Mouse (Mus musculus): ENCODE data around the gene Serpinb9b.

The Serpinb9b gene

DNA sequence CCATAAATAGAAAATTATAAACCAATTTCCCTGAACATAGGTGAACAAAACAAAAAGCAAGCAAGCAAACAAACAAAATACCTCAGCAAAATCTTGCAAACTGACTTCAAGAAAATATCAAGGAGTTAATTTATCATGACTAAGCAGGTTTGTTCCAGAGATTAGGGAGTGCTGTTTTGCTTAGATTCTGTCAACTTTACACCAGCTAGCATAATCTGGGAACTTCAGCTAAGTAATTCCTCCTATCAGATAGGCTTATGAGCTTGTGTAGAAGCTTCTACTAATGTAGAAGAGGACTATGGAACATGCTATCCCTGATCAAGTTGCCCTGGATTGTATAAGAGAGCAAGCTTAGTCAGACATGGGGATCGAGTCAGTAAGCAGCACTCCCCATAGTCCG, 20.0 kb downstream of the Serpinb9b start:
- no peak for DNase-seq (ENCODE audit: low spot score)

DNA sequence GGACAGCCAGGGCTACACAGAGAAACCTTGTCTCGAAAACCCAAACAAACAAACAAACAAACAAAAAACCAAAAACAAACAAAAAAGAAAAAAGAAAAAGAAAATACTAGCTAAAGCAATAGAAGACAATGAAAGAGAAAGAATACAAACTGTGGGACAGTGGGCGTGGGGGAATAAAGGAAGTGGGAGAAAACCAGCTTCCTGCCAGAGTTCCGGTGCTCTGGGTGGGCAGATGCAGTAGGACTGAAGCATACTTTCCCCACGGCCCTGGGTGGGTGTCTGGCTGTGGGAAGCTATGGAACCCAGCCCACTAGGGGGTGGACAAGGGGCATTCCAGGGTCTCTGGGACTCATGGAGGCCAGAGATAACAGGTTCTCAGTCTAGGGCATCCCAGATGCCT, 21.0 kb downstream of the Serpinb9b start:
- no peak for DNase-seq (ENCODE audit: low spot score)

DNA sequence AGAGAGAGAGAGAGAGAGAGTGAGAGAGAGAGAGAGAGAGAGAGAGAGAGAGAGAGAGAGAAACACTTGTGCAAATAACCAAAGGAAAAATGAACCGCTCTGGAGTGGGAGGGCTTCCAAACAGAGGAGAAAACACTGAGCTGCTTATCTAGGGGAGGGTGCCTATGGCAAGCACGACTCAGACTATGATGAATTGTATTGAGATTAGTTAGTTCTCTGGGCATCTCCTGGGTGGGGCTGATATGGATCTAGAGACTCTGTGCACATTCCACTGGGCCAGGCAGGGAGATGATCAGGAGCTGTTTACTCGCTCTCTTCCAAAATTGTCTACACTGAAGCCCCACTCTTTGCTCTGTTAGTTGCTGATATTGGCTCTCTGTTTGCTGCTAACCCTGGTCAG, 24.5 kb downstream of the Serpinb9b start:
- DNase-seq (ENCODE audit: low spot score): no peak

DNA sequence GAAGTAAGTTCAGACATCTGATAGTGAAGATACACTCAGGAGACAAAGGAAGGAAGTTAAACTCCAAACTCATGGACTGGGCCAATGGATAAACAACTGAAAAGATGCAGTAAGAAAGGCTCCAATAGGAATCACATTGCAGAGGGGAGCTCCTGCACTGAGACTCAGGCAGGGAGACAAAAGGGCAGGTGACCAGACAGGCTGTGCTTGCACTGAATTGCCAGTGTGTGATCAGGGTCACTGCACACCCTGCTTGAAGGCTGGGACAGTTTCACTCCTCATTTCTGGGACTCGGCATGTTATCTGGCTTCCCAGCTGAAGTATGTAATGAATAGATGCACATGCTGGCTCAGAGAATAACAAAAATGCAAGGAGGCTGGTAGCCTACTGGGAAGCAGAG, 35.8 kb downstream of the Serpinb9b start:
- no peak for DNase-seq (ENCODE audit: low spot score)

DNA sequence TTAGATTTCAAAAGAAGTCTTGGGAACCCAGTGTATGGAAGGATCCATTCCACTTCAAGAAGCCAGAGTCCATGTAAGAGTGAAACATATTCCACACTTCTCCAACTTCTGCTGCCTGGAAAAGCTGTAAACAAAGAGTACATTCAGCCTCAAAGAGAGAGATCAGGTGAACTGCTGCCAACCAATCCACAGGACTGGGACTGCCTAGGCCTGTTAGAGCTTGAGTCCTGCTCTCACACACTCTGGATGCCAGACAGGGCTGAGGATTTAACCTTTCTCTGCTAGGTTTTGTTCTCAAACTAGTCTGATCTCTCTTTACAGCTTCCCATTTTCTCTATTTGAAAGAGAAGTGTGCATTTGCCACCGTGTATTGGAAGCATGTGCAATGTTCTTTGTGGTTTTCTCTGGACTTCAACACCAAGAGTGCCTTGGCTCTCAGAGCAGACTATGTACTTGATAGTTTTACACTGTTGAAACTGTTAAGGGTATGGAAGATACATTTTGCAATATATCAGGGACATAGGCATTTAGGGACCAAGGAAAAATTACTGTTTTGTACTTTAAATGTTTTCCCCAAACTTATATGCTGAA, 40.3 kb downstream of the Serpinb9b start:
- no peak for DNase-seq (ENCODE audit: low spot score)

DNA sequence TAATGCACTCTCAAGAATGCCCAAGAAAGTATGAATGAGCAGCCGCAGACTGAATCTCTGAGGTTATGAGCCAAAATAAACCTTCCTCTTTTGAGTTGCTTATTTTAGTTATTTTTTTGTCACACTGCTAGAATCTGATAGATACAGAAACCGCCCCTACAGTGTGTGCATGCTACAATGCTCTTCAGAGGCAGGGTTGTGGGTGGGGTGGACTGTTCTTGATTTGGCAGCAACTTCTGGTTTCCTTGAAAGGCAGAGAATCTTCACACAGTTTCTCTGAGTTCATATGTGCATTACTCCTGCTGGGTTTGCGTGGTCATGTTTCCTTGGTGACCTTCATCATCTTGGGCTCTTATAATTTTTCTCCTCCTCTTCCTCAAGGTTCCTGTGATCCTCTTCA, 40.9 kb downstream of the Serpinb9b start:
- no peak for DNase-seq (ENCODE audit: low spot score)

DNA sequence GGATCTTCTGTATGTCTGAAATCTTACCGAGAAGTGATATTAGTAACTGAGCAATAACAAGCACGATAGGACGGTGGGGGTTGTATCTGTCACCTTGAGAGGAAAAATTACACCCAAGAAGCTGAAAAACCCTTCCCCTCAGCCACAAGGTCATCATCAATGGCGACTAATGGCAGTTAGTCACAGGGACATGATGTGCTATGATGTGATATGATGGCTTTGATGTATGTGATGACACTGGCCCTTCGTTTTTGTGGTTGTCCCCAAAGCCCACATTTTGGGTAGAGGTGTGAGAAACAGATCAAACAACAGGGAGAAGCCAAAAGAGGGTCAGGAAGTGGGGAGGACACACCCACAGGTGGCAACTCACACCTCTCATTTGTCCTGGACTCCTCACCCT, 44.6 kb downstream of the Serpinb9b start:
- DNase-seq (ENCODE audit: low spot score): no peak

DNA sequence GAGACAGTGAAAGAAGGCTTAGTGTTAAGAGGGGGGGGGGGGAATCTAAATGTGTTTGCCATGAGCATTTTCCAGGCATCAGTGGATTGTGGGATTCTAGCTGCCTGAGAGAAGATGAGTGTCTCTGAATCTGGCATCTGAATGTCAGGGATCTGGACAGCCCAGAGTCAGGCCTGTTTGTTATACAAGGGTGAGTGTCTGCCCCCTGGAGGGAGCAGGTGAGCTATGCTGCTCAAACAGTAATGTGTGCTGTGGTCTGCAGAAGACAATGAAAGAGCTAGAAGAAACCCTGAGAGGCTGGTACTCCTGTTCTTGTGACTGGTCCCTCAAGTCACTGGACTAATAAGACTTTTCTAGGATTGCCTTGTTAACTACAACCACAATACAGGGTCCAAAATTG, 46.8 kb downstream of the Serpinb9b start:
- peak; percentile 50 for DNase-seq (ENCODE audit: low spot score)

DNA sequence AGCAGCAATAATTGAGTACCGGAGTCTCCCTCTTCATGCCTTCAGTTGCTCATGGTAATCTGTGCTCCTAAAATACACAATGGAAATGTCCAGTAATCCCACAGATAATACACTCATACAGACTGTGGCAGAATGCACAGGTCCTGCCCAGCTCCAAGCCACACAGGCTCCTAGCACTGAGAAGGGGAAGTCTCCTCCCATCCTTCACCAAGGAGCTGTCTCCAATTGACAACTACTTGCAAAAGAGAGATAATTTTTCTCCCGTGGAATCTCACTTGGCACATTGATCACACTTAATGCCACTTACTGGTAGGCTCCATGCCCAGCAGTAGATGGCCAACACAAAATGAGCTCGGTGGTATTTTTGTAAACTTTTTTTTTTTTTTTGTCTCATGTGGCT, 49.0 kb downstream of the Serpinb9b start:
- no peak for DNase-seq (ENCODE audit: low spot score)

DNA sequence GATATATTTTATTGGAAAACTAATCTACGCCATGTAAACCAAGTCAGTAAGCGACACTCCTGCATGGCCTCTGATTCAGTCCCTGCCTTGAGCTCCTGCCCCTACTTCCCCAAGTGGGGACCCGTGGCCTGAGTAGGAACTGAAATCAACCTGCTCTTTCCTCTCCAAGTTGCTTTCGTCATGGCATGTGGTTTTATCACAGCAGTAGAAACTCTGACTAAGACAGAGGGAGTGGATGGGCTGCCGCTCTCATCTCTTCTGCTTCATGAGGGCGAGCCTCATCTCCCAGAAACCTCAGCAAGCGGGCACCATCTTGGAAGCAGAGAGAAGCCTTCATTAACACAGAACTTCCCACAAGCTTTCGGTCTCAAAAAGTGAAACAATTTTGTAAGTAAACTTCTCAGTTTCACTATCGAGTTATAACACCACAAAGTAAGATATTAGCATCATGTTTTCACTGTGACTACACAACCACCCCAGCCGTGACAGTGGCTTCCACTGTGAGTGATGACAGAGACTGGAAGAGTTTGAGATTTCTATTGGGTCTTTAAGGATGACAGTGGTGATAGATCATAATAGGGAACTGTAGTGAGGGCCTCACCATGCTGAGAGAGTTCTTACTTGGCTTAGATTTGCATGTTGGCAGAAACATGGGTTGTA, 49.9 kb downstream of the Serpinb9b start:
- no peak for DNase-seq (ENCODE audit: low spot score)

DNA sequence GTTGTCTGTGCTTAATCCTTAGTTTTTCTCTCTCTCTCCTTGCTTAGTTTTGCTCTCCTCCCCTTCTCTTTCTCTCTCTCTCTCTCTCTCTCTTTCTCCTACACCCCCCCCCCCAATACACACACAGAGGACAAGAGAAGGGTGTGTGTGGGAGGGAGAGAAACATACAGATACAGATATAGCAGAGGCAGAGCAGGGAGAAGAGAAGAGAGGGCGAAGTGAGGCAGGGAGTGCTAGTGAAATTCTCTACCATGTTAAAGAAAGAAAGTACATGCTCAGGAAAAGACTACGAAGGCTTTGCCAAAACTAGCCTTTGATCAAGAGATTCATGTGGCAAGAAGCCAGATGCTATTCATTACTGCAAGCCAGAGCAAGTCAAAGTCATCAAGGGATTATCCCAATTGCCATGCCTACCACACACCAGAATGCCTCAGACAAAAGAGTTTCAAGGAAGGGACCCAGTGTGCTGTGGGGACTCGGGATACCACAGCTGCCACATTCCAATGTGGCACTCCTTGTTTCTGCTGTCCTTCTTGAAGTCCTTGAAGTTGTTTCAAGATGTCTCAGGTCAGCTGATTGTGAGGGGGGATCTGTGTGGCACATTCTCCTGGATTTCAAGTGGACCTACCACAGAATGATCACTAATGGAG, 51.0 kb downstream of the Serpinb9b start, which contains the start of gene Serpinb1b:
Gene Serpinb1b (plus strand): TSS at position 520 of the 650 bp plus-strand sequence.
- DNase-seq (ENCODE audit: low spot score): no peak

DNA sequence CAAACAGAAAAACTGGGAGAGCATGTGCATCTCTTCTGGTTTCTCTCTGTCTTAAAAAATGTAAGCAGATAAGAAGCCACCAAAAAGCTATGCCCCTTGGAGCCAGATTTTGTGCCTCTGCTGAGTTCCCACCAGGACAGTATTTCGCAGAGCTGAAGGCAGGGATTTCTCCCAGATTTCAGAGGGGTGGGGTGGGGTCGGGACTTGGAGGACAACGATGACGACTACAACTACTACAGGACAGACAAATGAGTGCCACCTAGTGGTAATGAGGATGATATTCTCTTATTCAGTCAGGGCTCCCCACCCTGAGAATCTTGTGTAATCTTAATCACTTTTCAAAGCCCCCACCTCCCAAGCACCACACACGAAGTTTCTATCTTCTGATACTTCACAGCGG, 52.2 kb downstream of the Serpinb9b start:
- DNase-seq (ENCODE audit: low spot score): no peak

DNA sequence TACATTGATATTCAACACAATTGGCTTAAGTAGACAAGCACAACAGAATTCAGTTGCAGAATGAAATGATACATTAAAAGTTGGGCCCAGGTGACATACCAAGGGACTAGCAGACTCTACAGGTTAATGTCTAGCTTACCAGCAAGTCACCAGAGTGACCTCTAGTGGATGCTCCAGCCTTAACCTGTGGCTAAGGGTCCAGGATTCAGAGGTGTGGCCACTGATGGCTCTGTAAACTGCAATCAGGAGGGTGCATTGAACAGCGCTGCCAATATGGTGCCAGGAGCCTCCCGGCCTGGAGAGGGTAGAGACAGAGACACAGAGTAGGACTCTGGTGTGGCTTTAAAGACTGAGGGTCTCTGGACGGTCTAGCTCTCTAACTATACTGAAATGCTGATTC, 53.1 kb downstream of the Serpinb9b start:
- no peak for DNase-seq (ENCODE audit: low spot score)

DNA sequence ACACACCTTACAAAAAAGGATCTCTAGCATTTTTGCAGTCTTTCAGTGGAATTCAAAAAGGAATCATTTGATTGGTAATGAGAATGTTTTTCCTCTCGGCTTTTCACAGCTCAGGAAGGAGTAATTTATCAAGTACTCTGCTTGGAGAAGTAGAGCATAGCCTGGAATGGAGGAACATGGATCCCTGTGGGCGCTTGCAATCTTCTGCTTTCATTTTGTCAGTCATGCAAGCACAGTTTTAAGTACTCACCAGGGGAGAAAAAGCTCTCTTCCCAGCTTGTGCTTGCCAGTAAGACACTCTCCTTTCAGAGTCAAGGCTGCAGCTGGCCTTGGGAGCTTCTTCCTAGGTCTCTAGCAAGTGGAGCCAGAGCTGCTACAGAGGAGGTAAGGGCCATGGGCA, 56.6 kb downstream of the Serpinb9b start:
- no peak for DNase-seq (ENCODE audit: low spot score)

DNA sequence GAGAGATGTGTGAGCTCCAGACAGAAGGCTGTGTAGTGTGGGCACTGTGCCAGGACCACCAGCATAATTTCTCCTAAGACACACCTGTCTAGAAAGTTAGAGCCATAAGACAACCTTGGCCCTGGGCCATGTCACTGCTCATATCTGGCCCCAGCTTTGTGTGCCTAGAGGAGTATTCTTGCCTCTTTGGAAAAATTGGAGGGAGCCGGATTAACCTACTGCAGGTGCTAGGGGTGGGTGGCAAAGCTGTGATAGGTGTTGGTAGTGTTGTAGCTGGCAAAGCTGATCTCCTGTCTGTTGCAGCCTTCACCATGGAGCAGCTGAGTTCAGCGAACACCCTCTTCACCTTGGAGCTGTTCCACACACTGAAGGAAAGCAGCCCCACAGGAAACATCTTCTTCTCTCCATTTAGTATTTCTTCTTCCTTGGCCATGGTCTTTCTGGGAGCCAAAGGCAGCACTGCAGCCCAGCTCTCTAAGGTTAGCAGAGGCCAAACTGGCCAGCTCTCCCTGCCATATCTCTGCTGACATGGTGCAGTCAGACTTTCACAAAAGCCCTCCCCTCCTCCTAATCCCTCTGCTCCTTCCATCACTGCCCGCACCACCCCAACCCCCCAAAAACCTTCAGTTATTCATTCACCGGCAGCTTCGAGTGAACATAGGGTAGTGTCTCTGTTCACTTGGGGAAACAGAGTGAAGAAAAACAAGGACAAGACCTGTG, 57.9 kb downstream of the Serpinb9b start:
- DNase-seq (ENCODE audit: low spot score): no peak

DNA sequence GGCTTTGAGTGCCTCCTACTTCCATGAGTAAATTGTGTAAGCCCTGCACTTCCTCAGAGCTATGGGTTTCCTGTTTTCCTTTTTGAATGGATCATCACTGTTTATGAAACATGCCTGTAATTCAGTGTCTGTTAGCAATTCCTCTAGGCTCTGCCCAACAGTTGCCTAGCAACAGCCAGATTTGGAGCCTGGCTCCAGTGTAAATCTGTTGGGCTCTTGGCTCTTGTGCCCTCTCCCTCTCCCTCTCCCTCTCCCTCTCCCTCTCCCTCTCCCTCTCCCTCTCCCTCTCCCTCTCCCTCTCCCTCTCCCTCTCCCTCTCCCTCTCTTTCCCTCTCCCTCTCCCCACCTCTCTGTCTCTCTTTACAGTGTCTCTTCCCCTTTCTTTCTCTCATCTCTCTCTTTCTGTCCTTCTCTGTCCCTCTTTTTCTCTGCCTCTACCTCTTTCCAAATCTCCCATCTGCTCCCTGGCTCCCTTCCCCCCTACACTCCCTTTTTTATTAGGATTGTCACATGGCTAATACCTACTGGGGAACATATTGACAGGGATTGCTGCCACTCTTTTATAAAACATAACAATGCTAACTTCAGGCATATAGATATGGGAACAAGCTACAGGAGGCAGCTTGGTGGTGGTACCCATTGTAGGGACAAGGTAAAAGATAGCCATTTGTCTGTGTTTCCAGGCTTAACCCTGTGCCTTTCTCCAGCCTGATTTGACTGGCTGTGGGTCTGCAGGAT, 58.6 kb downstream of the Serpinb9b start:
- peak; percentile 70 for DNase-seq (ENCODE audit: low spot score)

DNA sequence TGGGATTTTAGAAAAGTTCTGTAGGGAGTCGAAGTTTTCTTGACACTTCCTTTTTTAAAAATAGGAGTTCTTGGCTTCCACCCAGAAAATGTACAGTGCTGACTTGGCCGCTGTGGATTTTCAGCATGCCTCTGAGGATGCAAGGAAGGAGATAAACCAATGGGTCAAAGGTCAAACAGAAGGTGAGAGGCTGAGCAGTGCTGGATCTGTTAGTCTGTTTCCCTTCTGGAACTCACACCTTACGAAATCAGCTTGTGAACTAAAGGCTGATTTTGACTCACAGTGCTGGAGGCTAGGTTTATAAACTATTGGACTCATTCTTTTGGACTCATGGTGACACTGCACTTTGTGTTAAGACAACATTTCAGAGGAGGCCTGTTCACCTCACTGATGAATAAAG, 62.4 kb downstream of the Serpinb9b start:
- DNase-seq (ENCODE audit: low spot score): no peak

DNA sequence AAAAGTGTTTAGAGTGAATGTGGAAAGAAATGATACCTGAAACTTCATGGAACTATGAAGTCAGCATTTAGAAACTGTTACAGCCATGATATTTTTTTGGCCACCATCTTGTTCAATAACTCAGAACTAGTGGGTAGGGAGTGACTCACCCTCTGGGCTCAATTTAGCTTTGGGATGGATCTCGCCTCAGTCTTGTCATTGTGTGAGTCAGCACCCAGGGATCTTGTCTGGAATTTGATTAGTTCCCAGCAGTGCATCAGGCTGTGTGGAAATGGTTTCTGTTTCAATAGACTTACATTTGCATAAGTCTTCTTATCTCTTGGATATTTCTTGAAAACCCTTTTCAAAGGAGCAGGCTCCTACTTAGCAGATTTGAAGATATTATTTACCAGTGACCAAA, 63.3 kb downstream of the Serpinb9b start:
- no peak for DNase-seq (ENCODE audit: low spot score)

DNA sequence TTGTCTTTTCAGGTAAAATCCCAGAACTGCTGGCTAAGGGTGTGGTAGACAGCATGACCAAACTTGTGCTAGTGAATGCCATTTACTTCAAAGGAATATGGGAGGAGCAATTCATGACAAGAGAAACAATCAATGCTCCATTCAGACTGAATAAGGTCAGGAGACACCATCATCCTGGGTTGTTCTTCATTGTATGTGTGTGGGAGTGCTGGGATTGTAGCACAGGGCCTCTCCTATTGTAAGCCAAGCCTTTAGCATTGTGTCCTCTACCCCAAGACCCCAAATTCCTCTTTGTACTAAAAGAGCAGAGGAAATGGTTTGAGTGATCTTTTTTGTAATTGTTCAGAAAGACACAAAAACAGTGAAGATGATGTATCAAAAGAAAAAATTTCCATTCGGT, 64.1 kb downstream of the Serpinb9b start:
- DNase-seq (ENCODE audit: low spot score): no peak

Data from ovary, adult 18-20 months (tissue).